Comparison of ENCODE assay signal across 35 mouse cellular contexts in the genomic region with DNA sequence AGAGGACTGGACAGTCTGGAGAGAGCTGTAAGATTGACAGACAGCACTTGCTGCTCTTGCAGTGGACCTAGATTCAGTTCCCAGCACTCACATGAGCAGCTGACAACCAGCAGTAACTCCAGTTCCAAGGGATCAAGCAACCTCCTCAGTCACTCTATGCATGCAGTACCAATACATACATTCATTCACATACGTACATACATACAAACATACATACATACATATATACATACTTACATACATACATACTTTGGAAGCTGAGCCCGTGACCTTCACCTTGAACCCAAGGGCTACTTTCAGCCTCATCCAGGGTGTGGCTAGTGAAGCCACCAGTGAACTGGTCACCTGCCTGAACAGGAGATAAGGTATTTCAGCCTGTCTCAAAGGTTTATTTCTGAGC. TPM values are rescaled to one million over a fixed set of nuclear protein-coding genes. Genes with fewer than 3 reads are reported as not detected.
"Had no signal": no experiment of that assay in that cellular context is flagged by ENCODE, and none has a peak within 500 bp of the region (broad histone marks: within the 10 kb centered on the region; RNA-seq: fewer than 3 reads in every experiment).

No protein-coding gene starts in this region.

- H3K36me3 ChIP-seq: heart, embryonic 13.5 days; heart, embryonic 15.5 days; hindbrain, embryonic 10.5 days; hindbrain, embryonic 12.5 days; intestine, embryonic 15.5 days; limb, embryonic 13.5 days; limb, embryonic 15.5 days had no signal

- H3K9me3 ChIP-seq: heart, embryonic 13.5 days; heart, embryonic 15.5 days; hindbrain, embryonic 10.5 days; hindbrain, embryonic 12.5 days; intestine, embryonic 15.5 days; limb, embryonic 13.5 days; limb, embryonic 15.5 days had no signal

- H3K4me1 ChIP-seq: intestine, embryonic 15.5 days; limb, embryonic 13.5 days; limb, embryonic 15.5 days had no signal

- H3K9ac ChIP-seq: heart, embryonic 13.5 days; heart, embryonic 15.5 days; hindbrain, embryonic 12.5 days; hindbrain, embryonic 14.5 days; intestine, embryonic 15.5 days; limb, embryonic 13.5 days; limb, embryonic 15.5 days had no signal

- ATAC-seq: hindbrain, embryonic 16.5 days; inflammation-experienced regulatory T-cells, adult 6 months; intestine, embryonic 15.5 days; intestine, postnatal 0 days had no signal

- H3K27ac ChIP-seq: heart, adult 2 months; heart, embryonic 13.5 days; heart, embryonic 15.5 days; hindbrain, embryonic 10.5 days; hindbrain, embryonic 12.5 days; hindbrain, embryonic 14.5 days; intestine, embryonic 15.5 days; layer of hippocampus, adult 2 months; limb, embryonic 13.5 days; limb, embryonic 15.5 days had no signal

- H3K27me3 ChIP-seq: hindbrain, embryonic 12.5 days; intestine, embryonic 15.5 days; limb, embryonic 15.5 days had no signal

- H3K4me2 ChIP-seq: heart, embryonic 11.5 days; heart, embryonic 13.5 days; heart, embryonic 15.5 days; hindbrain, embryonic 12.5 days; hindbrain, embryonic 14.5 days; intestine, embryonic 15.5 days; limb, embryonic 13.5 days; limb, embryonic 15.5 days had no signal

- DNase-seq: gastrocnemius, postnatal 14 days; gastrocnemius, postnatal 36 days; heart, adult 11 months; heart, adult 2 months; heart, postnatal 14 days; heart, postnatal 4 days; kidney, adult 18-20 months; kidney, adult 8-10 months; kidney, postnatal 10 days; kidney, postnatal 25 days; kidney, postnatal 4 days; left cerebral cortex, postnatal 4 days had no signal

- H3K4me3 ChIP-seq: heart, adult 2 months; heart, embryonic 13.5 days; heart, embryonic 15.5 days; hindbrain, embryonic 10.5 days; hindbrain, embryonic 12.5 days; intestine, embryonic 15.5 days; layer of hippocampus, adult 2 months; limb, embryonic 13.5 days; limb, embryonic 15.5 days had no signal

RNA-seq across cellular contexts. Expression of gene Pou5f1, which starts 17.8 kb away (rescaled TPM):
- total RNA-seq: gastrocnemius, adult 18-20 months; gastrocnemius, adult 8-10 months; gastrocnemius, postnatal 14 days; gastrocnemius, postnatal 36 days; heart, adult 2 months; heart, postnatal 14 days; heart, postnatal 4 days; left cerebral cortex, adult 18-20 months; left cerebral cortex, postnatal 10 days; left cerebral cortex, postnatal 25 days; left cerebral cortex, postnatal 4 days; liver, adult 2 months had no signal
- polyA plus RNA-seq: heart, adult 2 months; heart, embryonic 11.5 days; heart, embryonic 13.5 days; heart, embryonic 15.5 days; heart, postnatal 0 days; hindbrain, embryonic 10.5 days; hindbrain, embryonic 12.5 days; hindbrain, embryonic 14.5 days; hindbrain, embryonic 16.5 days; intestine, embryonic 15.5 days; intestine, postnatal 0 days; kidney, embryonic 14.5 days; limb, embryonic 15.5 days; liver, adult 2 months had no signal

RNA-seq across cellular contexts. Expression of gene H2-Q10, which starts 18.2 kb away (rescaled TPM):
- total RNA-seq: left cerebral cortex, postnatal 10 days had no signal
- polyA plus RNA-seq: hindbrain, embryonic 14.5 days had no signal

RNA-seq across cellular contexts. Expression of gene Psors1c2, which starts 45.0 kb away (rescaled TPM):
- total RNA-seq: gastrocnemius, adult 18-20 months; gastrocnemius, adult 8-10 months; gastrocnemius, postnatal 14 days; gastrocnemius, postnatal 36 days; heart, adult 2 months; heart, postnatal 14 days; heart, postnatal 4 days; layer of hippocampus, postnatal 10 days; liver, adult 2 months had no signal
- polyA plus RNA-seq: gonadal fat pad, adult 2 months; heart, adult 2 months; heart, embryonic 11.5 days; intestine, postnatal 0 days; liver, adult 2 months had no signal
